Mouse (Mus musculus) intestine, embryonic 16.5 days (tissue): ENCODE measurements around the gene Epb42. TPM values are rescaled to one million over a fixed set of nuclear protein-coding genes. Genes with fewer than 3 reads are reported as not detected.
A peak's percentile ranks its signal among the peaks of the same experiment; 100 is the strongest.
"Not testable (repeated sequence)": the region's sequence is repeated elsewhere in the genome, so short reads cannot be mapped to it uniquely, and the experiment has no call there.

Experiments
- ATAC-seq: fragments of 200-750 bp; cut with Nextera tagmentation; 2 replicates; pipeline ENCODE4 v1.8.0; 2017; ENCODE audit warnings: moderate TSS enrichment, moderate library complexity
- H3K27ac ChIP-seq: fragments of 300-500 bp; sonication (generic); 2 replicates; pipeline ENCODE4 v1.5.1; 2014; ENCODE audit warnings: mild to moderate bottlenecking, low read length
- H3K27me3 ChIP-seq: fragments of 300-500 bp; sonication (generic); replicated peaks from 2 replicates; pipeline ENCODE4 v1.6.1; 2014; ENCODE audit warnings: low read length, control low read depth, mixed read lengths; ENCODE audit not compliant: control insufficient read depth, insufficient read depth
- H3K36me3 ChIP-seq: fragments of 300-500 bp; sonication (generic); 2 replicates; pipeline ENCODE4 v1.6.1; 2014; ENCODE audit warnings: low read length, control low read depth; ENCODE audit not compliant: control insufficient read depth, insufficient read depth
- H3K4me1 ChIP-seq: fragments of 300-500 bp; sonication (generic); 2 replicates; pipeline ENCODE4 v1.6.1; 2014; ENCODE audit warnings: low read length, control low read depth, mixed read lengths; ENCODE audit not compliant: control insufficient read depth, insufficient read depth
- H3K4me2 ChIP-seq: fragments of 300-500 bp; sonication (generic); 2 replicates; pipeline ENCODE4 v1.6.1; 2014; ENCODE audit warnings: low read depth, low read length, control low read depth
- H3K4me3 ChIP-seq: fragments of 300-500 bp; sonication (generic); 2 replicates; pipeline ENCODE4 v1.5.1; 2014; ENCODE audit warnings: mild to moderate bottlenecking, low read length
- H3K9ac ChIP-seq: fragments of 300-500 bp; sonication (generic); 2 replicates; pipeline ENCODE4 v1.6.1; 2014; ENCODE audit warnings: low read depth, low read length
- H3K9me3 ChIP-seq: fragments of 300-500 bp; sonication (generic); 2 replicates; pipeline ENCODE4 v1.6.1; 2016; ENCODE audit warnings: low read length, control low read depth; ENCODE audit not compliant: control insufficient read depth
- WGBS: fragments of 180-500 bp; shearing (Covaris S2); extraction: QIAGEN DNeasy Blood & Tissue Kit; methylation state at CpG from one replicate; pipeline ENCODE4 v1.1.7; 2014; 5-methylcytosine and 5-hydroxymethylcytosine counted together
- polyA plus RNA-seq: library from polyadenylated mRNA; unstranded; fragments of >200 nt; fragmentation: Nextera tagmentation; extraction: Ambion mirVana; gene quantifications from 2 replicates; pipeline ENCODE4 v1.2.1, GENCODE M21; 2015

The Epb42 gene
- polyA plus RNA-seq, 1 experiment from 2014 or later = 3.4 TPM

GRCm38 (mm10) chr2:121055915-121056314 is 19.0 kb upstream of the Epb42 start:
- H3K4me2 ChIP-seq = no peak overlapping the region
- H3K27me3 ChIP-seq = no peaks in the 10 kb centered on the region
- 80% methylated on average over 6 of the region's 6 CpGs for WGBS
- no peak overlapping the region for H3K4me3 ChIP-seq
- no peaks in the 10 kb centered on the region for H3K4me1 ChIP-seq
- no peak for ATAC-seq
- no peak overlapping the region for H3K27ac ChIP-seq
- no peaks in the 10 kb centered on the region for H3K9me3 ChIP-seq
- H3K36me3 ChIP-seq = no peaks in the 10 kb centered on the region
- no peak overlapping the region for H3K9ac ChIP-seq

GRCm38 (mm10) chr2:121054060-121054459 is 17.2 kb upstream of the Epb42 start:
- H3K36me3 ChIP-seq = no peaks in the 10 kb centered on the region
- H3K27me3 ChIP-seq = no peaks in the 10 kb centered on the region
- WGBS = 65% methylated on average over 2 of the region's 2 CpGs
- H3K4me3 ChIP-seq = no peak overlapping the region
- H3K4me1 ChIP-seq = no peaks in the 10 kb centered on the region
- no peak overlapping the region for H3K4me2 ChIP-seq
- no peak for ATAC-seq
- H3K9me3 ChIP-seq = no peaks in the 10 kb centered on the region
- H3K27ac ChIP-seq = no peak overlapping the region
- no peak overlapping the region for H3K9ac ChIP-seq

GRCm38 (mm10) chr2:121052176-121052575 is 15.3 kb upstream of the Epb42 start:
- H3K4me3 ChIP-seq = no peak overlapping the region
- H3K27ac ChIP-seq = no peak overlapping the region
- no peaks in the 10 kb centered on the region for H3K4me1 ChIP-seq
- no peak for ATAC-seq
- WGBS = 82% methylated on average over 5 of the region's 5 CpGs
- no peak overlapping the region for H3K9ac ChIP-seq
- H3K9me3 ChIP-seq = no peaks in the 10 kb centered on the region
- no peaks in the 10 kb centered on the region for H3K36me3 ChIP-seq
- no peak overlapping the region for H3K4me2 ChIP-seq
- no peaks in the 10 kb centered on the region for H3K27me3 ChIP-seq

GRCm38 (mm10) chr2:121045653-121046052 is 8.8 kb upstream of the Epb42 start:
- Histone ChIP-seq H3K4me3 (no peak overlapping the region), H3K4me1 (no peaks in the 10 kb centered on the region), H3K27me3 (no peaks in the 10 kb centered on the region), H3K9ac (no peak overlapping the region), H3K4me2 (no peak overlapping the region), H3K36me3 (no peaks in the 10 kb centered on the region), H3K27ac (no peak overlapping the region), H3K9me3 (no peaks in the 10 kb centered on the region)
- 77% methylated on average over 4 of the region's 4 CpGs for WGBS
- no peak for ATAC-seq

GRCm38 (mm10) chr2:121041098-121041497 is 4.2 kb upstream of the Epb42 start:
- Histone ChIP-seq H3K27ac (no peak overlapping the region), H3K9me3 (no peaks in the 10 kb centered on the region), H3K4me3 (no peak overlapping the region), H3K4me2 (no peak overlapping the region), H3K36me3 (no peaks in the 10 kb centered on the region), H3K9ac (no peak overlapping the region), H3K27me3 (no peaks in the 10 kb centered on the region), H3K4me1 (no peaks in the 10 kb centered on the region)
- no peak for ATAC-seq
- WGBS = 52% methylated on average over 5 of the region's 5 CpGs

- Histone ChIP-seq H3K9ac (no peak overlapping the region), H3K9me3 (no peaks in the 10 kb centered on the region), H3K4me3 (no peak overlapping the region), H3K27ac (no peak overlapping the region), H3K4me1 (no peaks in the 10 kb centered on the region), H3K4me2 (no peak overlapping the region), H3K36me3 (no peaks in the 10 kb centered on the region), H3K27me3 (no peaks in the 10 kb centered on the region)
- WGBS = 93% methylated on average over 1 of the region's 1 CpGs
- ATAC-seq = no peak
Measured at GRCm38 (mm10) chr2:121039382-121039781, 2.5 kb upstream of the Epb42 start.

- H3K9me3 ChIP-seq, H3K4me1 ChIP-seq, ATAC-seq, H3K4me3 ChIP-seq, H3K27me3 ChIP-seq, H3K27ac ChIP-seq, H3K9ac ChIP-seq, H3K4me2 ChIP-seq, H3K36me3 ChIP-seq: not testable (repeated sequence)
- 100% methylated on average over 1 of the region's 1 CpGs for WGBS
Measured at GRCm38 (mm10) chr2:121038851-121039250, 2.0 kb upstream of the Epb42 start.

GRCm38 (mm10) chr2:121022918-121023317 is 14.0 kb downstream of the Epb42 start:
- H3K4me2 ChIP-seq = no peak overlapping the region
- no peaks in the 10 kb centered on the region for H3K4me1 ChIP-seq
- ATAC-seq = peak; percentile 81

GRCm38 (mm10) chr2:121017151-121017550 is 19.7 kb downstream of the Epb42 start:
- ATAC-seq = no peak
- H3K4me2 ChIP-seq = no peak overlapping the region
- H3K4me1 ChIP-seq = no peaks in the 10 kb centered on the region
- no peak overlapping the region for H3K4me3 ChIP-seq
- 97% methylated on average over 1 of the region's 1 CpGs for WGBS
- no peak overlapping the region for H3K27ac ChIP-seq
- 0 out of 2 replicates have a peak, but pooled peaks cover 2% of the 10 kb centered on the region for H3K36me3 ChIP-seq
- no peaks in the 10 kb centered on the region for H3K9me3 ChIP-seq
- no peak overlapping the region for H3K9ac ChIP-seq
- H3K27me3 ChIP-seq = no peaks in the 10 kb centered on the region

More at GRCm38 (mm10) chr2:121022918-121023317, 14.0 kb downstream of the Epb42 start:
- H3K27ac ChIP-seq = no peak overlapping the region
- H3K9ac ChIP-seq = no peak overlapping the region
- H3K27me3 ChIP-seq = no peaks in the 10 kb centered on the region
- 51% methylated on average over 5 of the region's 5 CpGs for WGBS
- H3K9me3 ChIP-seq = no peaks in the 10 kb centered on the region
- no peak overlapping the region for H3K4me3 ChIP-seq
- no peaks in the 10 kb centered on the region for H3K36me3 ChIP-seq

GRCm38 (mm10) chr2:121016226-121016625 is 20.6 kb downstream of the Epb42 start:
- H3K4me2 ChIP-seq = no peak overlapping the region
- WGBS = 87% methylated on average over 9 of the region's 9 CpGs
- H3K36me3 ChIP-seq = 0 out of 2 replicates have a peak, but pooled peaks cover 2% of the 10 kb centered on the region
- H3K27ac ChIP-seq = no peak overlapping the region
- no peaks in the 10 kb centered on the region for H3K4me1 ChIP-seq
- H3K9me3 ChIP-seq = no peaks in the 10 kb centered on the region
- H3K27me3 ChIP-seq = no peaks in the 10 kb centered on the region
- ATAC-seq = no peak
- no peak overlapping the region for H3K4me3 ChIP-seq
- H3K9ac ChIP-seq = no peak overlapping the region
